Mouse (Mus musculus): Measurements from ENCODE around the gene Srrm4. TPM values are rescaled to one million over a fixed set of nuclear protein-coding genes. Genes with fewer than 3 reads are reported as not detected.
"Not testable (repeated sequence)": the region's sequence is repeated elsewhere in the genome, so short reads cannot be mapped to it uniquely, and the experiment has no call there.

The Srrm4 gene
- total RNA-seq, 1 experiment: 0.22 TPM

- TF ChIP-seq ZNF384 (IDR thresholded peaks at IDR 0.05; ENCODE audit: low read depth, low read length) (no peak), HCFC1 (IDR thresholded peaks at IDR 0.05; ENCODE audit: borderline replicate concordance, insufficient read depth, low read length) (no peak), MAFK (IDR thresholded peaks at IDR 0.05; ENCODE audit: insufficient read depth, low read depth, low read length) (no peak), CHD2 (IDR thresholded peaks at IDR 0.05; ENCODE audit: low read depth, low read length) (no peak), ZC3H11A (IDR thresholded peaks at IDR 0.05; ENCODE audit: borderline replicate concordance, low read depth, low read length) (no peak)
- Histone ChIP-seq H3K4me1 (ENCODE audit: control insufficient read depth in 2 of 2, insufficient read depth in 2 of 2, low read length in 2 of 2, poor library complexity in 1 of 2) (peaks cover 24 to 43% of the 10 kb centered on the region in 2 experiments), H3K9me3 (ENCODE audit: control insufficient read depth, insufficient read depth, low read depth, low read length) (no peaks in the 10 kb centered on the region), H3K36me3 (ENCODE audit: control insufficient read depth, insufficient read depth, low read length, poor library complexity, severe bottlenecking) (no peaks in the 10 kb centered on the region), H3K27ac (ENCODE audit: insufficient read depth, low read depth, low read length, poor library complexity, severe bottlenecking) (no peak overlapping the region), H3K4me3 (ENCODE audit: insufficient read depth in 1 of 2, low read depth in 1 of 2, low read length in 2 of 2, poor library complexity in 1 of 2, severe bottlenecking in 1 of 2) (no peak overlapping the region), H3K9ac (ENCODE audit: insufficient read depth, low read depth, low read length, poor library complexity, severe bottlenecking) (no peak overlapping the region)
- in situ Hi-C loops (cut with MboI; ENCODE audit: low sequenced_read_pairs in 2 of 2, unreplicated experiment in 2 of 2): no loop called here
- DNase-seq (ENCODE audit: low read depth, low spot score): no peak
Observed at GRCm38 (mm10) chr5:116434976-116435850, 156.4 kb downstream of the Srrm4 start.

GRCm38 (mm10) chr5:116432871-116433270 is 158.7 kb downstream of the Srrm4 start:
- Histone ChIP-seq H3K9ac (ENCODE audit: insufficient read depth, low read depth, low read length, poor library complexity, severe bottlenecking) (no peak overlapping the region), H3K4me3 (ENCODE audit: insufficient read depth in 1 of 2, low read depth in 1 of 2, low read length in 2 of 2, poor library complexity in 1 of 2, severe bottlenecking in 1 of 2) (no peak overlapping the region), H3K36me3 (ENCODE audit: control insufficient read depth, insufficient read depth, low read length, poor library complexity, severe bottlenecking) (no peaks in the 10 kb centered on the region), H3K9me3 (ENCODE audit: control insufficient read depth, insufficient read depth, low read depth, low read length) (no peaks in the 10 kb centered on the region), H3K27ac (ENCODE audit: insufficient read depth, low read depth, low read length, poor library complexity, severe bottlenecking) (no peak overlapping the region; the same call in 1 of the 2 replicates), H3K4me1 (ENCODE audit: control insufficient read depth in 2 of 2, insufficient read depth in 2 of 2, low read length in 2 of 2, poor library complexity in 1 of 2) (peaks cover 12 to 34% of the 10 kb centered on the region in 2 experiments; a peak in 3 of 4 replicates)
- in situ Hi-C loops (cut with MboI; ENCODE audit: low sequenced_read_pairs in 2 of 2, unreplicated experiment in 2 of 2): no loop called here
- TF ChIP-seq ZC3H11A (IDR thresholded peaks at IDR 0.05; ENCODE audit: borderline replicate concordance, low read depth, low read length) (no peak), ZNF384 (IDR thresholded peaks at IDR 0.05; ENCODE audit: low read depth, low read length) (no peak), HCFC1 (IDR thresholded peaks at IDR 0.05; ENCODE audit: borderline replicate concordance, insufficient read depth, low read length) (no peak), MAFK (IDR thresholded peaks at IDR 0.05; ENCODE audit: insufficient read depth, low read depth, low read length) (no peak), CHD2 (IDR thresholded peaks at IDR 0.05; ENCODE audit: low read depth, low read length) (no peak)
- peak; percentile 81 for DNase-seq (ENCODE audit: low read depth, low spot score)

- peaks cover 3 to 11% of the 10 kb centered on the region in 2 experiments; a peak in 3 of 4 replicates for H3K4me1 ChIP-seq (ENCODE audit: control insufficient read depth in 2 of 2, insufficient read depth in 2 of 2, low read length in 2 of 2, poor library complexity in 1 of 2)
- in situ Hi-C loops (cut with MboI; ENCODE audit: low sequenced_read_pairs in 2 of 2, unreplicated experiment in 2 of 2): no loop called here
- TF ChIP-seq MAFK (IDR thresholded peaks at IDR 0.05; ENCODE audit: insufficient read depth, low read depth, low read length) (no peak), ZNF384 (IDR thresholded peaks at IDR 0.05; ENCODE audit: low read depth, low read length) (no peak), CHD2 (IDR thresholded peaks at IDR 0.05; ENCODE audit: low read depth, low read length) (no peak), HCFC1 (IDR thresholded peaks at IDR 0.05; ENCODE audit: borderline replicate concordance, insufficient read depth, low read length) (no peak), ZC3H11A (IDR thresholded peaks at IDR 0.05; ENCODE audit: borderline replicate concordance, low read depth, low read length) (no peak)
Observed at GRCm38 (mm10) chr5:116426701-116427100, 164.9 kb downstream of the Srrm4 start.

GRCm38 (mm10) chr5:116425709-116426108 is 165.9 kb downstream of the Srrm4 start:
- peaks cover 6 to 14% of the 10 kb centered on the region in 2 experiments for H3K4me1 ChIP-seq (ENCODE audit: control insufficient read depth in 2 of 2, insufficient read depth in 2 of 2, low read length in 2 of 2, poor library complexity in 1 of 2)
- H3K9ac ChIP-seq (ENCODE audit: insufficient read depth, low read depth, low read length, poor library complexity, severe bottlenecking); H3K27ac ChIP-seq (ENCODE audit: insufficient read depth, low read depth, low read length, poor library complexity, severe bottlenecking); H3K36me3 ChIP-seq (ENCODE audit: control insufficient read depth, insufficient read depth, low read length, poor library complexity, severe bottlenecking); H3K4me3 ChIP-seq (ENCODE audit: insufficient read depth in 1 of 2, low read depth in 1 of 2, low read length in 2 of 2, poor library complexity in 1 of 2, severe bottlenecking in 1 of 2); H3K9me3 ChIP-seq (ENCODE audit: control insufficient read depth, insufficient read depth, low read depth, low read length); in situ Hi-C loops (cut with MboI; ENCODE audit: low sequenced_read_pairs in 2 of 2, unreplicated experiment in 2 of 2); DNase-seq (ENCODE audit: low read depth, low spot score): not testable (repeated sequence)

More at GRCm38 (mm10) chr5:116426701-116427100, 164.9 kb downstream of the Srrm4 start:
- Histone ChIP-seq H3K27ac (ENCODE audit: insufficient read depth, low read depth, low read length, poor library complexity, severe bottlenecking) (no peak overlapping the region), H3K9me3 (ENCODE audit: control insufficient read depth, insufficient read depth, low read depth, low read length) (no peaks in the 10 kb centered on the region), H3K36me3 (ENCODE audit: control insufficient read depth, insufficient read depth, low read length, poor library complexity, severe bottlenecking) (no peaks in the 10 kb centered on the region), H3K4me3 (ENCODE audit: insufficient read depth in 1 of 2, low read depth in 1 of 2, low read length in 2 of 2, poor library complexity in 1 of 2, severe bottlenecking in 1 of 2) (no peak overlapping the region), H3K9ac (ENCODE audit: insufficient read depth, low read depth, low read length, poor library complexity, severe bottlenecking) (no peak overlapping the region)
- no peak for DNase-seq (ENCODE audit: low read depth, low spot score)
